Mouse (Mus musculus) layer of hippocampus, postnatal 25 days (tissue): ENCODE results near the gene Rbm39. TPM values are rescaled to one million over a fixed set of nuclear protein-coding genes. Genes with fewer than 3 reads are reported as not detected.
"Not testable (repeated sequence)": the region's sequence is repeated elsewhere in the genome, so short reads cannot be mapped to it uniquely, and the experiment has no call there.

Experiments
- DNase-seq, 2 experiments: peaks; one replicate each; pipeline ENCODE4 v3.0.0; 2022; ENCODE audit warnings: mixed read lengths in 2 of 2, low spot score in 1 of 2; ENCODE audit errors: extremely low spot score in 1 of 2
- total RNA-seq, 2 experiments: library from RNA; stranded (reverse); gene quantifications; 2 replicates each; pipeline ENCODE4 v1.2.3; 2021

Gene Rbm39
- total RNA-seq, 2 experiments from 2014 or later: 275 to 354 TPM

DNA sequence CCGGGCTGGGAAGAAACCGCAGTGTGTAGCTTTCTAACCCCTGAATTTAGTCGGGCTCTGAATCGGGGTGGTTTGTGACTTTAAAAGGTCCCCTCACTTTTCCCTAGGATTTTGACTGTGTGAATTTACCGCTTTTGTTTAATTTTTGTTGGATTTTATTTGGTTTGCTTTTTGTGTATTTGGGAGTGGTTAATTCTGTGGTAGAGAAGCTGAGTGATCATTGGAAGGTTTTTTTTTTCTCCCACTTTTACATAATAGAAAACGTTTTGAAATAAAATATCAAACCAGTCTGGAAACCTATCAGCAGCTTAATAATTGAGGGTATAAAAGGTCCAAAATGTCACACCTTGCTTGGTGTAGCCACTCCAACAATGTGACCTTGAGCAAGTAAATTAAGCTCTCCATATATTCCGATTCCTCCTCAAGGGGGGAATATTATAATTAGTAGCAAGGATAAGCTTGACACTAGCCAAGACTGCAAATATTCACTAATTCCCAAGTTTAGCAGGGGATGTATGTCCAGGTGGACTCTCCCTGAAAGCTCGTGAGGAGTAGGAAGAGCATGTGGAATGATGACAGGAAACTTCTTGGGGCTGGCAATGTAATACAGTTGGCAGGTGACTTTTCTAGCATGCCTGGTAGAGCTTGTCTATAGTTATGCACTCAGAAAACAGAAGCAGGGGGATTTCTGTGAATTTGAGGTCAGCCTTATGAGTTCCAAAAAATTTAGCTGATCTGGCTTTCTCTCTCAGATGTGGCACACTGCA lies 969 bp upstream of the Rbm39 start:
- no peak for DNase-seq

DNA sequence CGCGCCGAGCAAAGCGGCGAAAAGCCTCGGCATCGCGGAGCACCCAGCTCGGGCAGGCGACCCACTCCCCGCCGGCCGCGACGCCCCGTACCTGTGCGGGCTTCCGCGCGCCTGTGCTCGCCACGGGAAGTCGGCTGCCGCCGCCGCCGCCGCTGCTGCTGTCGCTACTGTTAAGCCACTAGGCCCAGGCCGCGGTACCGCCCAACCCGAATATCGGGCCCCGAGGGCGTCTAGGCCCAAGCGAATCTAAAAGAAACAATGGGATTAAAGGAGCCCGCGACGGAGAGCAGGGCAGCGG lies 293 bp downstream of the Rbm39 start:
- DNase-seq: no peak

DNA sequence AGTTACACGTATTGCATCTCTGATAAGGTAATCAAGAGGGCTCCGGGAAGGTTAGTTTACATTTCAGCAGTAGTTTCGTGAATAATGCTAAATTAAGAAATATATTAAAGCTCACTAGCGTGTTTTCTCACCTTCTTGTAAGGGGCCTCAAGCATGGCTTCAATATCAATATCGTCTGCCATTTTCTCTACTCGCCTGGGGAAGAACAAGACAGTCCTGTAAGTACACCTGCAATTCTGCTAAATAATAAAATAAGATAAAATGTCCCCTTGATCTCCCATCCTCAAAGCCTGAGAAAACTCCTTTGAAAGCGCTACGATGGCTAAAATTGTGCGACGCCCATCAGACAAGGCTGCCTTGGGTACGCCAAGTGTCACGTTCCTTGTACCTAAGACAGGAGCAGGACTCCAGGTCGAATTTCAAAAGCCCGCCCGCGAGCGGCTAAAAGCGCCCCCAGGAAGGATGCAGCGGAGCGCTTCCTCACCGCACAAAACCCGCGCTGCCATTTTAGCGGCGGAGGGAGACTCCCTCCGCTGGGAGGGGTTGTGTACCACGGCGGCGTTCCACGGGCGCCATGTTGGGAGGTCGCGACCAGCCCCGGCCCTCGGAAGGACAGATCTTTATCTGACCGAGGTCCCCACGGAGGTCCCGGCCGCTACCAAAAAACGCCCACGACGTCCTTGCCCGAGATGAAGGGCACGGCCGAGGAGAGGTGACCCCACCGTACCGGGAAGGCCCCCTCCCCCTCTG lies 817 bp downstream of the Rbm39 start:
- DNase-seq: peak in 1 of 2 experiments; percentile 61

DNA sequence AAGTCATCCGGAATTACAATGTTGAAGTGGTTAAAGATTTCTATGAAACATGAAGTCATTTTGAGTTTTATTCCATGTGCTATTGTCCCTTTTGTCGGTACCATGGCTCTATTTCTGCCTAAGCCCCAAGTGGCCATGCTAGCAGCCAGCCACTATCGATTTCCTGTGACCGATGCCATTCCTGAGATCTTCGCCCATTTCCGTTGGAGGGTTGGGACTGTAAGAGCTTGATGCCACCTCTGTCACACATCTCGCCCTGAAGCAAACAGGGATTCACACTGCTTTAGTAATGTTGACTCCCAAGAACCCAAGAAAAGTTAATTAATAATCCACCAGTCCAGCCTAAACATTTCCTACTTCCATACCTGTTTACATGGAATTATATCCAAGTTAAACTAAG lies 2.4 kb downstream of the Rbm39 start:
- no peak for DNase-seq

DNA sequence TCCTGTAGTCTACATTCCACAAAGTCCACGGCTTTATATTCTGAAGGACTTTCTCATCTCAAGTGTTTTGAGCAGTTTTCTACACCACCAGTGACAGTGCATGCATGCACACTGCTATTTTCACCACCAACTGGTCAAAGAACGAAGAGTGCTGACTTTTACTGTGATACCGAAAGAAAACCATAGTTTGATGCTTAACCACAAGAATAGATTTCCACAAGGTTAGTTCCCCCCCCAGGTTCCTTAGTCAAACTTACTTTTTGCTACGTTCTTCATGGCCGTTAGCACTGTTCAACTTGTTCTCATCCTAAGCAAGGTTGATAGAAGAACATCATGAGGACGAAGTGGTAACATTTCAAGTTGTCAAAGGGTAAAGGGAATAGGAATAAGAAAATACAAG lies 3.0 kb downstream of the Rbm39 start:
- DNase-seq: no peak

DNA sequence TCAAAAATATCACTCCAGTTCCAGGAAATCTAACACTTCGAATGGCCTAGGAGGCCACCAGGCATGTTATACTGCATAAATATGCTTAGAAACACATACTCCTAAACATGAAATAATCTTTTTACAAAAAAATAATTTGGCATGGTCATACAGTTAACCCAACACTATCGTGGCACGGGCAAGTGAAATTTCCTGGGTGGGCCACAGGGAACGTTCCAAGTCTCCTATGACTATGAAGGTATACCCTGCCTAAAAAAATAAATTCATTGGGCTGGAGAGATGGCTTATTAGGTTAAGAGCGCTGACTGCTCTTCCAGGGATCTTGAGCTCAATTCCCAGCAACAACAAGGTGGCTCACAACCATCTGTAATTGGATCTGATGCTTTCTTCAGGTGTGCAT lies 13.5 kb downstream of the Rbm39 start:
- no peak for DNase-seq

DNA sequence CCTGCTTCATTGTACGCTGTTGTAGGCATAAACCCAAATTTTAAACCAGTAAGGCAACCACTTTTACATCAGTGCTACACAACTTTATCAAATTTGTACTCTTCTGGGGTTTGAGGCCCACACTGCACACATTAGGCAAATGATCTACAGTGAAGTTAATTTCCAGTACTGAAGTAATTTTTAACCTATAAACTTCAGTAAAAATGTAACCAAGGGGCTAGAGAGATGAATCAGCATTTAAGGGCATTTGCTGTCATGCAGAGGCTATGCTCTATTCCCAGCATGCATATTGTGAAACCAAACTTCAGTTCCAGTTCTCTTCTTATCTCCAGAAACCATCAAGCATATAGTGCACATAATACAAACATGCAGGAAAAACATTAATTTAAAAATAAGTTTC lies 14.6 kb downstream of the Rbm39 start:
- no peak for DNase-seq

DNA sequence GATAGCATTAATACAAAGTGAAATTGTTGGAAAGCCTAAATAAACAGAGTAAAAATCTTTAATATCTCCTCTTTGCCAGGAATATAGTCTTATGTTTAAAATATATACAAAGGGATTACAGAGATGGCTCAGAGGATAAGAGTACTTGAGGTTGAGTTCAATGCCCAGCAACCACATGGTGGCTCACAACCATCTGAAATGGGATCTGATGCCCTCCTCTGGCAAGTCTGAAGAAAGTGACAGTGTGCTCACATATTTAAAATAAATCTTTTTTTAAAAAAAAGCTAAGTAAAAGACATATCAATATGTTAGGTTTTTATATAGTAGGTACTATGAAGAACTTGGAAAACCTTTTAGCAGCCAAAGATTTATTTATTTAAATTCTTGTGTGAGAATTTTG lies 28.5 kb downstream of the Rbm39 start:
- DNase-seq: no peak

DNA sequence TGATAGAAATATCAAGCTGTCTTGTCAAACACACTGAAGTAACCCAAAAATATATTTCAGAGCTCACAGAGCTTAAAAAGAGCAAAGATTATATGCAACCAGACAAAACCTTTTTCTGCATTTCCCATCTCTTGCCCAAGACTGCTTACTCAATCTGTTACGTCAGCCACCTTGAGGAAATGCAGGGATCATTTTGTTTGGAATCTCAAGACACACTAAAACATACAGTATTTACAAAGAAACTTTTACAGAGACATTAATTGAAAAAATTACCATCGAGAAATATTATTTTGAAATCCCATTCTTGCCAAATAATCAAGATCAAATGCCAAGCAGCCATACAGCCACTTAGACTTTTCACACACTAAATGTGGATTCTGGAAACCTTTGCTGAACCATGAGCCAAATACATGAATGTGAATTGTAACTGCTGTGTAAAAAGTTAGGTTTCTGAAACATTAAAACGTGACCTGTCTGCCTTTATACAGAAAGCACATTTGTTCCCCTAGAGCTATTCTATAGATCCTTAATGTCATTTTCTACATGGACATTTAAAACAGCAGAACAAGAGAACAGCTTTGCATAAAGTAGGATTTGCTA lies 32.6 kb downstream of the Rbm39 start:
- no peak for DNase-seq

DNA sequence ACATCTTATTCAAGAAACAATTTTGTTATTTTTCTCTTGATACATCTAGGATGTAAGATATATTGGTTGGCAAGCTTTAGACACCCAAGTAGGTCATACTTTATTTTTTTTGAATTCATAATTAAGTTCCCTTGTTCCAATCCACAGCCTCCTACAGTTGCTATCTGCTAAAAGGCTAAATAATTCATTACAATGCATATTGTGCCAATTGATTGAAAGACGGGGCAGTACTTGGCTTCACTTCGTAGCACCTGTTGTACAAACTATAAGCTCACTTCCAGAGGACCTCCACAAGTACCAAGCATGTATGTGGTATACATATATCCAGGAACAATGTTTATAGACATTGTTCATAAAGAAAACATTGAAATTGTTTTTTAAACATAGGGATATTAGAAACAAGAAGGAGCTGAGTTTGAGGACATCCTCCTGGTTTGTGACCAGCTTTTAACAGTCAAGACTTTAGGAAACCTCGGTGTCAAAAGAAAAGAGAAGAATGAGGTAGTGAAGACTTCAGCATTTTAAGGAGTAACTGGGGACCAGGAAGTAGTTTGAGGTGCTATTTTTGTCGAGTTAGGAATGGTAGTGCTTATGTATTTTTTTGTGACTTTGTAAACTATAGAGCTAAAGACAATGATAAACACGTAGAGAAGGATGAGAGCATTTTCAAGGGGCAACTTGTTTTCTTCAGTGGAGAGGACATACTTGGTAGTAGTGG lies 33.6 kb downstream of the Rbm39 start:
- no peak for DNase-seq

DNA sequence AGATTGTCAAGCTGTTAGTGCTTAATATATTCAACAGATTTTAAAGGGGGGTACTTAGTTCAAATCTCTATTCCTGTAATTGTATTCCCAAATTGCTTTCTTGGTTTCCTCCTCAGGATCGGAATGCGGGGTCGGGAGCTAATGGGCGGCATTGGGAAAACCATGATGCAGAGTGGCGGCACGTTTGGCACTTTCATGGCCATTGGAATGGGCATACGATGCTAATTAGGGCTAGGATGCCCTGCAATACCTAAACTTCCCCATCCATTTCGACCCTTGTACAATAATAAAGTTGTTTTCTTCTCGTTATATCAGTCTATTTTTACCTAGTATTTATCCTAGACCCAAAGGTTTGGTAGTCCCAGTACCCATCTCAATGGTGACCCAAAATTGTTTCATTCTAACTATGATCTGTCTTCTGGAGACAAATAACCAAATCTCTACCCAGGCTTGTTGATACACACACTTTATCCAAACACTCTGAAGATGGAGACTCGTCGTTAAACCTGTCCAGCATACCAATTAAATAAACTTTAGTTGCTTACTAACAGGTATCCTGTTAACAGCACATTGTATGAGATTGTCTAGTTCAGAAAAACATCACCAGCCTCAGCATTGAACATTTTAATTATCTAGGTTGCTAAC lies 34.4 kb downstream of the Rbm39 start:
- no peak for DNase-seq

DNA sequence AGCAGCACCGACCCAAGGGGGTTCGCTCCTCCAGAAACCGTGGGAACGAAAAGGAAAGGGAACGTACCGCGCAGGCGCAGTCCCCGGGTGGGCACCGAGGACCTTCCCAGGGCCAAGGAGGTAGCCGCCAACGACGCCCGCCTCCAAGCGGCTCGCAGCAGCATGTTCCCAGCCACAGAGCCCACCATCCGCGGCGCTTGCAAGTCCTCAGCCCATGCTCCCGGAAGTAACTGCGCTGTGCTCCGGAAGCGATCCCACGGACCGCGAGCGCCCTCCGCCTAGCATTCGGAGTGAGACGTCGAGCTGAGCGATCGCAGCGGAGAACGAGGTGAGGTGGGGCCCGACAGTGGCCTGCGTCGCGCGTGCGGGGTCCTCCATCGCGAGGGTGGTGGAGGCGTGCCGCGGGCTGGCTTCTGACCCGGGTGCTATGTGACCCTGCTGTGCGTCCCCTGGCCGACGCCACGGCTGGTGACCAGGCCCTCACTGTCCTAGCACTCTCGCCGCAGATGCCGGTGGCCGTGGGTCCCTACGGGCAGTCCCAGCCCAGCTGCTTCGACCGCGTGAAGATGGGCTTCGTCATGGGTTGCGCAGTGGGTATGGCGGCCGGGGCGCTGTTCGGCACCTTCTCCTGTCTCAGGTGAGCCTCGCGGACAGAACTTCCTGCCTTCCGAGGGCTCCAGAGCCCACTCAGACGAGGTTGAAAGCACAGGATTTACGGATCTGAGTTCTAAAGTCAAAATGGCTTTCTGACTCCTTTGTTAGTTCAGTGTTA lies 35.9 kb downstream of the Rbm39 start, which contains the start of the genes Romo1 and Nfs1:
Romo1 (plus strand) TSS at position 87 of the 772 bp plus-strand sequence.
Nfs1 (minus strand) TSS at position 234 of the 772 bp plus-strand sequence.
- DNase-seq: peak; percentile 84 to 91

DNA sequence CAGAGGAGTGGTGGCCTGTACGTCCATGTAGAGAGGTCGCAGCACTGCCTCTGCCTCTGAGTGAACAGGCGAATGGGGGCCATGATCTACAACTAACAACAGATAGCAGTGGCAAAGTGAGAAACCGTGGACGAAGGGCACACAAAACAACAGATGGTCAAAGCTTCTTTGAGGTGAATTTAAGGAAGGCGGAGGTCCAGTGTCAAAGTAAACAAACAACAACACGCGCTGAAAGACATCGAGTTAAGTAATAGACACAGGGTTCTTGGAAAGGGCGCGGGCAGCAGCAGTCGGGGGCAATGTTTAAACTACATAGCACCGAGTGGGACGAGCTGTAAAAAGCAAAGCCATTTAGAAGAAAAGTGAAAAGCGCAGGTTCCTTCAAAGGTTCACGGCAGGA lies 36.7 kb downstream of the Rbm39 start:
- DNase-seq: no peak

DNA sequence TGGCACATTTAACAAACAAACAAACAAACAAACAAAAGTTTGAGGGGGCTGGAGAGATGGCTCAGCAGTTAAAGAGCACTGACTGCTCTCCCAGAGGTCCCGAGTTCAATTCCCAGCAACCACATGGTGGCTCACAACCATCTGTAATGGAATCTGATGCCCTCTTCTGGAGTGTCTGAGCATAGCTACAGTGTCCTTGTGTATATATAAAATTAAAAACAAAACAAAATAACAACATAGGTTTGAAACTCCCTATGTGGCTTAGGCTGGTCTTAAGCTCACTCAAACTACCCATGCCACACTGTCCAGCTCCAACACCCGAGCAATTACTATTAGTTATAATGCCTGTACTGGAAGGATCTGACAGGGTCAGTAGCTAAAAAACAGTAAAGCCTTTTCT lies 37.2 kb downstream of the Rbm39 start:
- no peak for DNase-seq

DNA sequence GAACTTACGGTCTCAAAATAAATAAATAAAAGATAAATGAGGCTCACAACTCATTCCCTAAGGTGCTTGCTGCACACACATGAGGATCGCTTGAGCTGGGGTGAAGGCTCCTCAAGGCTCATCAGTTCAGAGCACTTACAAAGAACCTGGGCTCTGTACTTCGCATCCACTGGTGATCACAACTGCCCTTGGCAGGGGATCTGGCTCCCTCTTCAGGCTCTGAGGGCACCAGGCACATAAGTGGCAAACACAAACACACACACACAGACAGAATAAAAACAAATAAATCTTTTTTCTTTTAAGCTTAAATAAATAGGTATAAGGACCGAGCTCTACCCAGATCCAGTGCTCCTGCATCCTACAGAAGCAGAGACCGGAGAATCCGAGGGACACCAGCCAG lies 44.3 kb downstream of the Rbm39 start:
- no peak for DNase-seq

DNA sequence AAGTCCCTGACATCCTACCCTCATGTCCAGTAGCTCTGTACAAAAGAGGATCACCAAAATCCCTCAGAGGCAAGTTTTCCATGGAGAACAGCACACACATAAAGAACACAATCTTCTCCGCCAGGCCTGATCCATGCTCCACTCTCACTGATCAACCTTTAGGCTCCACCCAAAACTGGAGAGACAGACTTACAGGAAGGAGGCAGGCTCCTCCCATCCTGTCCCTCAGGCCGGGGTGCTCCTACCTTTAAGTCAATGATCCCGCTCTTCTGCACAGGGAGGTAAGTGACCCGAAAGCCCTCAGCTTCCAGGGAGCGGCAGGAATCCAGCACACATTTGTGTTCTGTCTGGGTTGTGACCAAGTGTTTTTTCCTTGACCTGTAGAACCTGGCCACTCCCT lies 45.9 kb downstream of the Rbm39 start:
- no peak for DNase-seq

DNA sequence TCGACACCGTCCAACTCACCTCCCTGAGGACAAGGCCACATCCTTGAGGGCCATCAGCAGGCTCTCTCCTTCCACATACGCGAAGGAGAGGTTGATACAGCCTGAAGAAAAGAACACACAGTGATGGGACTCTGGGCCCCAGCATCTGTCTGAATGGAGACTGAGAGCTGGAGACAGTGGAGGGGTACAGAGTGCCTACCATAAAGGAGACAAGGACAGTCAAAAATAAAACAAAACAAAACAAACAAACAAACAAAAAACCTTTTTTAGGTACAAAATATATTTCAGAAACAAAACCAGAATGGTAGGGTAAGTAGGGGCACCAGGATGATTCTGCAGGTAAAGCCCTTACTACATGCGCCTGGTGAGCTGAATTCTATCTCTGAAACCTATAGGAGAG lies 53.0 kb downstream of the Rbm39 start, which contains the start of gene Gm28036:
Gm28036 (minus strand) TSS at position 101 of the 400 bp plus-strand sequence.
- no peak for DNase-seq

DNA sequence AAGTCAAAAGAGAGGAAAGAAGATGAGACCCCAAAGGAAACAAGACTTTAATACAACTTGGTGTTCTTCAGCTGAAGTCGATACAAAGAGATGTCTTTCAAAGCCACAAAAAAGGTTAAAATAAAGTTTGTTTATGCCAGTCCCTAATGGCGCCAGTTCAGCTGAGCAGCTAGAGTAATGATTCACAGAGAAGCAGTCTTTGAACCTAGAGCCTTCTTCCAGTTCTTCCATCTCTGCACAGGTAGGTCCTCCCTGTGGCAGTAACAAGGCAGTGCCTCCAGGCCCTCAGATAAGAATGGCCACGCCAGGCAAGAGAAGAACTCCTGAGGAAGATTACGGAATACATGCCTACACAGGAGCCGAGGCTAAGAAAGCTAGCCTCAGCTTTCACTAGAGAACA lies 56.3 kb downstream of the Rbm39 start:
- no peak for DNase-seq

DNA sequence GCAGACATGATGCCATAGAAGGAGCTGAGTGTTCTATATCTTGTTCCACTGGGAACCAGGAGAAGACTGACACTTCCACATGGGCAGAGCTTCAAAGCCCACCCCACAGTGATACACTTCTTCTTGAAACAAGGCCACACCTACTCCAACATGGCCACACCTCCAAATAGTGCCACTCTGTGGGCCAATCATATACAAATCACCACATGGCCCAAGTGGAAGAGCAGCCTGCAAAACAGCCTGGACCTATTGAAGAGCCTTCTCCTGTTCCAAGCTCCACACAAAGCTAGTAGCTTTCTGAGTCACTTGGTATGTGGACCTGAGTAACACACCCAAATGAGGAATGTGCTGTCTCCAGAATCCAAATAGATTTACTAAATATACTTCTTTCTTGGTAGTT lies 60.5 kb downstream of the Rbm39 start:
- no peak for DNase-seq

DNA sequence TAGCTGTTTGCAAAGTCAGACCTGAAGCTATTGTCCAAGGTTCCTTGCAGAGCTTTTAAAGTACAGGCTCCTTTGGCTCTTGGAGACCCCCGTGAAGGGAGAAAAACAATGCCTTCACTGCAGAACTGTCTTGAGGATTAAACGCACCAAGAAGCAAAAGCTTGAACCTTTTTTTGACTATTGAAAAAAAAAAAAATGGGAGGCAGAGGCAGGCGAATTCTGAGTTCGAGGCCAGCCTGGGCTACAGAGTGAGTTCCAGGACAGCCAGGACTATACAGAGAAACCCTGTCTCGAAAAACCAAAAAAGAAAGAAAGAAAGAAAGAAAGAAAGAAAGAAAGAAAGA lies 68.0 kb downstream of the Rbm39 start:
- DNase-seq: not testable (repeated sequence)
